Mouse (Mus musculus): ENCODE measurements around the gene Apba1.

Gene Apba1

DNA sequence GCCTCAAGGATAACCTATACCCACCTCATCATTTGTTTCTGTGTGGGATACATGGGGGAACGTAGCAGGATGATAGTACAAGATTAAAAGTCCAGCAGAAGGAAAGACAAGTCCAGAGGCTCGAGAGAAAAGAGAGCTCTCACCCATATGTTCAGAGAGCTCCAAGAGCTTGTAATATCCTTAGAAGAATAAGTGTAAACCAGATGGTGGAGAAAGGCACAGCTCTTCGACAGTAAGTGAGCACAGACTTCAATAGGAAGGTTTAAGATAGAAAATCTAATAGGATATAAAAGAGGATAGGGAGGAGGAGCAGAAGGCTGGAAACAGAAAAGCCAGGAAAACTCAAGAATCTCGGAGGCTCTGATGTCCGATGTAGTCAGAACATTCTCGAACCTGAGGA, 115.8 kb downstream of the Apba1 start:
- no peak for DNase-seq (ENCODE audit: low spot score in 2 of 2)

DNA sequence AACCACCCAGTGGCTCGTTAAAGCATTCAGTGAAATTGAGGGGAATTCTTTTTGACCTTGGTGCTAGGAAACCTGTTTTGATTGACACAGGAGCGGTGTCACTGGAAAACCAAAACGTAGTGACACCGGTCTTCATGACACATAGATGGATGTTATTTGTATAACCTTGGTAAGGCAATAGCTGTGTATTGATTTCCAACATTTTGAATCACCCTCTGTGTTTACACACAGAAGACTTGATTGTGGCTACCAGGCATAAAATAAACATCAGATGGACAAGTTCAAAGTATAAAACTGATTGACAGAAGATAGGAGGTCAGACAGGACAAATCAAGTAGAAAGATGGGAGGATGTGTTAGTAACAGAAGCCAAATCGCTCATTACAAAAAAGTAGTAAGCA, 117.1 kb downstream of the Apba1 start:
- DNase-seq (ENCODE audit: low spot score in 2 of 2): no peak

DNA sequence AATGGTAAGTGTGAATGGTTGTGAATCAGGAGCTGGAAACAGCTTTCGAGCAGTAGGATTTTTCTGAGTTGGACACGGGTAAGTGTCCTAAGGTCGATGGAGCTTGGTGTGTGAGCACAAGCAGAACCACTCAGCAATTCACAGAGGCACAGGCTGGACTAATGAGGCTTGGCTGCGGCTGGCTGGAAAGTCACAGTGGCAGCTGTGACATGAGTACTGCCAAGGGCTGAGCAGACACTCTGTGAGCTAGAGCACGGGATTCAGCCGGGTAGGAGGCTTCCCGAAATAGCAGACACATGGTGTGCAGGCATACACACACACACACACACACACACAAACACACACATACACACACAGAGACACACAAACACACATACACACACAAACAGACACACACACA, 121.2 kb downstream of the Apba1 start:
- DNase-seq (ENCODE audit: low spot score in 2 of 2): peak; percentile 30 to 63

DNA sequence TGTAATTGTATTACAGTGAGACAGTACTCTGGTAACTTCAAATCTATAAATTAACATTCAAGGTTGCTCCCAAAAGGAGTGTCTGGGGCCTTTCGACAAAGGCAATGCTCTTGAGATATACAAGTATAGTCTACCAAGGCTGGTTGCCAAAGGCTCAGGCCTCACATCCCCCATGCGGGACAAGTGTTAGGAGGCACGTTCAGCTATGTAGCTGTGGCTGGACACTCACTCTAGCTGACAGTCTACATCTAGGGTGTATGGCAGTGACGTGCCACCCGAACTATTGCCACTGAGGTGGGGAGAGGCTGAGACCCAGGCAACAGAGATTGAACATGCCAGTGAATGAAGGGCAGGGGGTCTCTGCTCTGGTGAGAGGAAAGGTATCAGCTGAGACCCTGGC, 127.5 kb downstream of the Apba1 start:
- DNase-seq (ENCODE audit: low spot score in 2 of 2): no peak

DNA sequence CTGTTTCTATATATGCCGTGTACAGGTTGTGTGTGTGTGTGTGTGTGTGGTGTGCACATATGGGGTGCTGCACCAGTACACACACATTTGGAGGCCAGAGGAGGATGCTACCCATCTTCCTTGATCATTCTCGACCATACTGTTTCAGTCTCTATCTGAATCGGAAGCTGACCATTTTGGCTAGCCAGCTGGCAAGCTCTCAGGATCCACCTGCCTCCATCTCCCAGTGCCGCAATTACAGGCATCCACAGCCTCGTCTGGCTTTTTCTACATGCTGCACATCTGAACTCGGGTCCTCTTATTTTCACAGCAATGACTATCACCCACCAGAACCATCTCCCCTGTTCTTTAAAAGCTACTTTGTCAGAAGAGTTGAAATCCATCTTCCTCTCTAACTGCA, 132.7 kb downstream of the Apba1 start:
- DNase-seq (ENCODE audit: low spot score in 2 of 2): no peak

DNA sequence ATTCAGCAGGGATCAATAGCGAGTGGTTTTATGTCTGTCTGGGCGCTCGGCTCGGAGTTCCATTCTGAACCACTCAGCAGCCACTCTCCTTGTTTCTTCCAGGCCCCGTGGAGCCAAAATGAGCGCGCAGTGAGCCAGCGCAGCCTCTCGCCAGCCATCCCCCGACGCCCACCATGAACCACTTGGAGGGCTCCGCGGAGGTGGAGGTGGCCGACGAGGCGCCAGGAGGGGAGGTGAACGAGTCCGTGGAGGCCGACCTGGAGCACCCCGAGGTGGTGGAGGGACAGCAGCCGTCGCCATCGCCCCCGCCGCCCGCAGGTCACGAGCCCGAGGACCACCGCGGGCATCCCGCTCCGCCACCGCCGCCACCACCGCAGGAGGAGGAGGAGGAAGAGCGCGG, 133.9 kb downstream of the Apba1 start:
- peak in 1 of 2 experiments; percentile 25 for DNase-seq (ENCODE audit: low spot score in 2 of 2)

DNA sequence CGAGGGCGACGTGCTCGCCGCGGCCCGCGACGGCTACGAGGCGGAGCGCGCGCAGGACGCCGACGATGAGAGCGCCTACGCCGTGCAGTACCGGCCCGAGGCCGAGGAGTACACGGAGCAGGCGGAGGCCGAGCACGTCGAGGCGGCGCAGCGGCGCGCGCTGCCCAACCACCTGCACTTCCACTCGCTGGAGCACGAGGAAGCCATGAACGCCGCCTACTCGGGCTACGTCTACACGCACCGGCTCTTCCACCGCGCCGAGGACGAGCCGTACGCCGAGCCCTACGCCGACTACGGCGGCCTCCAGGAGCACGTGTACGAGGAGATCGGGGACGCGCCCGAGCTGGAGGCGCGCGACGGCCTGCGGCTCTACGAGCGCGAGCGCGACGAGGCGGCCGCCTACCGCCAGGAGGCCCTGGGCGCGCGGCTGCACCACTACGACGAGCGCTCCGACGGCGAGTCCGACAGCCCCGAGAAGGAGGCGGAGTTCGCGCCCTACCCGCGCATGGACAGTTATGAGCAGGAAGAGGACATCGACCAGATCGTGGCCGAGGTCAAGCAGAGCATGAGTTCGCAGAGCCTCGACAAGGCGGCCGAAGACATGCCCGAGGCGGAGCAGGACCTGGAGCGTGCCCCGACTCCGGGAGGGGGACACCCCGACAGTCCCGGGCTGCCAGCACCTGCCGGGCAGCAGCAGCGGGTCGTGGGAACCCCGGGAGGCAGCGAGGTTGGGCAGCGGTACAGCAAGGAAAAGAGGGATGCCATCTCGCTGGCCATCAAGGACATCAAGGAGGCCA, 134.6 kb downstream of the Apba1 start:
- DNase-seq (ENCODE audit: low spot score in 2 of 2): peak in 1 of 2 experiments; percentile 66

DNA sequence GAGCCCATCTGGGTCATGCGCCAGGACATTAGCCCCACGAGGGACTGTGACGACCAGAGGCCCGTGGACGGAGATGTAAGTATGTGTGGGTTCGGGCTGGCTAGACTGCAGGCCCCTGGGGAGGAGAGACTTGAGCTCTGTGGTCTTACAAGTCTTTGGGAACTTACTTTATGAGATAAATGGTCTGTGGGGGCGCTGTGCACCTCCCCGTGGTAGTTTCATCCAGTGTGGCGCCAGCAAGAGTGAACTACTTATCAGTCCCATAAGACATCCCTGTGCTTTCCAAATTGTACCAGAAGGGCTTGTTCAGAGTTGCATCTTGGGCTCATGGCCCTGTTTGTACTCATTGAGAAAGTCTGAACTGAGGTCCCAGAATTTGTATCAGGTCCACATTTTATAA, 135.3 kb downstream of the Apba1 start:
- DNase-seq (ENCODE audit: low spot score in 2 of 2): no peak

DNA sequence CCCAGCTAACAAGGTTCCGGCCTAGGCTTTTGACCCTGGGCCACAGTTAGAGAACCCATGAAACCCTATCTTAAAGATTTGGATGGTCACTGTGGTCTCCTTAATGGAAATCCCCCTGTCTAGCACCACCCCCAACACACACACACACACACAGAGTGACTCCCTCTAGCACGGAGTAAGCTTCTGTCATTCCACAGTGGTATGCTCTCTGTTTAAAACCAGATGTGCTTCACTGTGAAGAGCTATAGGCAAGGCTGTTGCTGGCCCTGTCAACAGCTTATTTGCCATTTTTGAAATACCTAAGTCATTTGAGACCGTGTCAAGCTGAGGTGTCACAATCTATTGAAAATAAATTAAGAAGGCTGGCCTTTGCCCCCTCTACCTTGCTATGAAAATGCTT, 136.1 kb downstream of the Apba1 start:
- DNase-seq (ENCODE audit: low spot score in 2 of 2): no peak

DNA sequence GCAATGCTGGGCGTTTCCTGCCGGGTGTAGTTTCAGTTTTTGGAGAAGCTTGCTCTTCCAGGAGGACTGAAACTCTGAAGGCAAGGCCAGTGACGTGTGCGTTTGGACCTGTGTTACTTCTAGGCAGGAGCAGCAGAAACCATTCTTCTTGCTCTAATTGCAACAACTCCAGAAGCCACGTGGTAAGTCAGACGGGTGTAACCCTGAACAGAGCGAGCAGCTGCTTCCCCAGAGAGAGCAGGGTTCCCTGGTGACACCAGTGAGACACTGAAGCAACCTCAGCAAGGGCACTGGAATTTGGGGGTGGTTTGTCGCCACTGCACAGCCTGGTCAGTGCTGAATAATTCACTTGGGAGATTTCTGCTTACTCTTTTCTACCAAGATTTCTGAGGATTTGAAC, 138.2 kb downstream of the Apba1 start:
- no peak for DNase-seq (ENCODE audit: low spot score in 2 of 2)

DNA sequence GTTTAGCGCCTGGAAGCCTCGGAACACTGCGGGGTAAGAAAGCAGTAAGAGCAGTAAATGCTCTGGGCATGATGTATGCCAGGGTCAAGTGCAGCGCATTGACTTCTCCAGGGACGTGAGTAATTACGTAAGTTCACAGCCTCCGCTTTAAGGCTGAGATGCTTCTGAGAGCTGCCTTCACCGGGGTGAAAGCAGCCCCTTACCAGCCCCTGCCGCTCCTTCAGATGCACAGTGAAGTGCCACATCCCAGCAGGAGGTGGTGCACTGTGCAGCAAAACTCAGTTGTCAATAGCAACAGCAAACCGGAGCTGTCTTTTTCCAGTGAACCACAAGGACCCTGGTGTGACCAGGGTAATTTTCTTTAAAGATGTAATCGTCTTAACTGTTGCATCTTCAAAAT, 139.8 kb downstream of the Apba1 start:
- DNase-seq (ENCODE audit: low spot score in 2 of 2): no peak

DNA sequence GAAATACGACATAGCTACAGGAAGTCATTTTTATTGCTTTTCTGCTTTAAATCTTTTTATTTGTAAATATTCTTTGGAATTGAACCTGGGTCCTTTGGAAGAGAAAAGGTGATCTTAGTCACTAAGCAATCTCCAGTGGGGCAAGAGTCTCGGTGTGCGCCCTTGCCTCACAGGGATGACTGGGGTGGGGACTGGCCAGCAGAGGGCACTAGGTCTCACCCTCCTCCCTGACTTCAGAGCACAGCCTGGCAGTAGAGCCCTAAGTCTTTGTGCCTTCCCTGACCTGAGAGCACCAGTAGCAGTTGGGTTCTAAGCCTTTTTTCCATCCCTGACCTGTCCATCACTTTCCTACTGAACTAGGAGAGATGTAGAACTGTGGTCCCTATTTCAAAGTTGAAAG, 142.5 kb downstream of the Apba1 start:
- peak in 1 of 2 experiments; percentile 39 for DNase-seq (ENCODE audit: low spot score in 2 of 2)

DNA sequence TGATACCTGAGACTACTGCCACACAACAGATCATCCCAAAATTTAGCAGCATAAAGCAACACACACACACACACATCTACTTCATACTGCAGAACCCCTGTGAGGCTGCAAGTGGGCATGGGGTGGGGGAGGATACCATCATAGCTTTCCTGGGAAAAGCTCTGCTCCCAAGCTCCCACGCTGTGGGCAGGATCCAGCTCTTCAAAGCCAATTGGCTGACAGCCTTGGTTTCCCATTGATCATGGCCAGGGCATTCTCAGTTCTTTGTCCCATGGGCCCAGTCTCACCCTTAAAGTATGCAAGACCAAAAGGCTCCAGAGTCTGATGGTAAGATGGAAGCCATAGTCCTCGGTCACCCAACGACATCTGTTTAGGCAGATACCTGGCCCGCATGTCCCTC, 143.1 kb downstream of the Apba1 start:
- DNase-seq (ENCODE audit: low spot score in 2 of 2): no peak

DNA sequence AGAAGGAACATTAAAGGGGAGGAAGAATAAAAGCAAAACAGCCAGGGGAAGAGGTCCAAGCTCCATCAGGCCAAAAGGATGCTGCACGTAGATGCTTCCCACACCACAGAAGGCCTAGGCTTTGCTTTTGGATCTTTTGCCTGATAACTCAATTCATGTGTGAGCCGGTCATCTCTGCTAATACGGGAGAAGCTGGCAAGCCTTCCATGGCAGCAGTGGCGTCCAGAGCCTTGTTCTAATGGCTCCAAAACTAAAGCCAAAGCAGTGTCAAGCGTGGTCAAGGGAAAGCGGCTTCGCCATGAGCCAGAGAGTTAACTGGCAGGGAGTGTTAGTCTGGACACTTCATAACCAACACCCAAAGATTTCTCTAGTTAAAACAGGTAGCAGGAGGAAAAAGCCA, 144.4 kb downstream of the Apba1 start:
- no peak for DNase-seq (ENCODE audit: low spot score in 2 of 2)

DNA sequence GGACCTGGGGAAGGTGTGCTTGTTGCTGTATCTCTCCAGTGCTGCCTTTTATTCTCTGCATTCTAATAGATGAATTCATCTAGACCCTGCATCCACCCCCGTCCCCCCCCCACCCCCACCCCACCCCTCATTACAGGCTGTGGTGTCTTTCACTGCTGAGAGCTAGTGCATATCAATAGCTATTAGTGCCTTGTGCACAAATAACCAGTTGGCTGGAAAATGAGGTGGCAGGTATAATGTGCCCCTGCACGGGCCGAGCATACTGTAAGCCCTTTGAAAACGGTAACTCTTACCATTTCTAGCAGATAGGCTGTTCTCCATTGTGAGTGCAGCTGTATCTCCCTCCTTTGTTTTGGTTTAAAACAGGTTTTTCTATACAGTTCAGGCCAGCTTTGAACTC, 146.2 kb downstream of the Apba1 start:
- no peak for DNase-seq (ENCODE audit: low spot score in 2 of 2)

DNA sequence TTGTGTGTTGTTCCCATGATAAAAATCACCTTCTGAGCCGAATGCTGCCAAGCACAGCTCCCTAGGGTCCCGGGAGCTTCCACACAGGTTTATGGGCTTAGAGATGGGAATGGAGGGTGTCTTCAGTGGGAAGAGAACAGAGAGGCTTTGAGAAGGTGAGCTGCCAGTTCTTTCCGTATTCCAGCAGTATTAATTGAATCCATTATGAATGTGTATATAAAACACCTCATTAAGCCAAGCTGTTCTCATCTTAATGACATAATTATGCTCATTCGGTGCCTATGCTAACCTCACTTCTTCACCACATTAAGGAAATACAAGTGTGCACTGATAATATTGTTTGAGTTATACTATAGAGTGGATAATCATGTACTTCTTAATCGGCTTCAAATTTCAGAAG, 147.1 kb downstream of the Apba1 start:
- no peak for DNase-seq (ENCODE audit: low spot score in 2 of 2)

DNA sequence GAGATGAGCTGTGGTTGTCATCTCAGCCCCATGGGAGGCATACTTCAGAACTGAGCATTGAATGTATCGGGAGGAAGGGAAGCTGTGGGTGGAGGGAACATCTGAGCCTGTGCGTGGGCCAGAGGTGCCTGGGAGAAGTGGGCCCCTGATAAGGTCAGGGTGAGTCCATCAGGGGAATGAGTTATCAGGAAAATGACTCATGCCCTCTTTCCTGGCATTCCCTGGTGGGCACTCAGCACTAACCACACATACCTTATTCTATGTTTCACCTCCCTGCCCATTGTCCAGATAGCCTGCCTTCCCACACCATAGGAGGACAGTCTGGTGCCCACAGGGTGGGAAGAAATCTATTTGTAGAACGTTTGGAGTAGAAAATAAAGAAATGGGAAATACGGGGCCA, 151.7 kb downstream of the Apba1 start:
- DNase-seq (ENCODE audit: low spot score in 2 of 2): no peak

DNA sequence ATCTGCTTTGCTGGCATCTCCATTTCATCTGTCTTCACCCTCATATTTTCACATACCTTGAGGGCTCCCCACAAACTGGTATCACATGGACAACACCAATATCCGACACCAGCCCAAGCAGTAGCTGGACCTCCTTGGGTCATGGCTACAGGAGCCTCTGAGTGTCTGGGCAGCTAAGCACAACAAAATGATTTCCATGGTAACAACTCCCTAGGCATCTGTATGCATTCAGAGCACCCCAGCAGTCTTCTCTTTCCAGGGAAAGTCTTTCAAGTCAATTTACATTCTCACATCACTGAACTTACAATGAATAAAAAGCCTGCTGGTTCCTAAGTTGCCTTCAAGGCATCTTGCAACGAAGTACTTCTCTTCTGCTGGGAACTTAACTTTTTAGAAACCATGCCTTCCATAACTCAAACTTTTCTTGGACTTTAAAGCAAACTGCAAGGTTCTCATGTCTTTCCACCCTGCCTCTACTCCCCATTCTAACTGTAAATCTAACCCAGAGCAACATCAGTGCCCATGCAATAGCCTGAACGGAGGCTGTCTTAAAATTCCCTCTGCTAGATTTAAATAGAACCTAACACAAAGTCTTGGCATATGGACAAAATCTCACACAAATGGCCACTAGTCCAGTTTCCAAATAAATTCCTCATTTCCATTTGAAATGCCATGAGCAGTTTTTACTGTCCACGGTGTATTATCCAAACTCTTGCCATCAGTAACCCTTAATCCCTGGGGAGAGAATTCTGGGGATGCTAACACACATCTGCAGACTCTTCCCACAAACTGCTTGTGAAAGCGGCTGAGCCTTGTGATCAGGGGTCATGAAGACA, 160.9 kb downstream of the Apba1 start:
- DNase-seq (ENCODE audit: low spot score in 2 of 2): no peak

DNA sequence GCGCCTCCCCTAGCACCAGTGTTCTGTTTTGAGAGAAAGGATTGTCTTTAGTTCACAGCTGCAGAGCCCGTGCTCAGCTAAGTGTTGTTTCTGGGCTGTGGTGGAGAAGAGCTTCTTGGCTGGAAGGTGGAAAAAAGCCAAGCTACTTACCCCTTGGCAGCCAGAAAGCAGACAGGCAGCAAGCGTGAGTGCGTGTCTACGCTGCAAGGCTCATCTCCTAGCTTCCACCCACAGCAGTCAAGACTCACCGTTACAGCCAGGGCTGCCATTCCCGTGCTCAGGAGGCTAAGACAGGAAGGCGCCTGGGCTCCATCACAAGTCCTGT, 161.5 kb downstream of the Apba1 start:
- DNase-seq (ENCODE audit: low spot score in 2 of 2): peak in 1 of 2 experiments; percentile 19

DNA sequence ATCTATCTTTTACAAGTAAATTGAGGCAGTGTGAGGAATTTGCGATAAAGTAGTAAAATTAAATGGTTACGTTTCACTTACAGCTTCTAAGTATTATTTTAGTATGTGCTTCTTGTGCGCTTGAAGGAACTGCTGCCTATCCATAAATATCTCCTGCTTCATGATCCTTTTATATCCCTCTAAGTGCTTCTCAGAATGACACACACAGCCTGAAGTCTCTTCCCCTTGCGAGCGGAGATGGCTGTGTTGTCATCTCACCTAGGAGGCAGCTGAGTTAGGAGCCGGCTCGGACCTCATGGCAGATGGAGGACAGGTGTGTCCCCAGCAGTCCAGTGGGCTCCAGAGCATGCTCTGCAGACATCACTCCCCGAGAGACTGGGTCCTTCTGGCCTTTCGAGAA, 163.9 kb downstream of the Apba1 start:
- DNase-seq (ENCODE audit: low spot score in 2 of 2): no peak

DNA sequence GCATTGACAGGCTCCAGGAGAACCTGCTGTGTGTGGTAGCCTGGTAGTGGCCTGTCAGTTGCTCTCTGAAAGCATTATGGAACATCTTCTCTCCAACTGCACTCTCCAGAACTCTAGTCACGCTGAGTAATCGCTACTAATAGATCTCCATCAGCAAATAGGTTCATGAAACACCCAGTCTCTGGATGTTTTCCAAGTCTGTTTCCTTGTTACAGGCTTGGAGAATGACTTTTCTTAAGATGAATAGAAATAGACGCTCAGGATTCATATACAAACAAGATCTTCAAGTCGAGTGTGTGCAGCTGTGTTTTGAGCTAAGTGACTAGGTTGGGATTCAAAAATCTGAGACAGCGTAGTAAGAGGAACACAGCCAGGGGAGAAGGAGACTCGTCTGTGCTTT, 165.4 kb downstream of the Apba1 start:
- DNase-seq (ENCODE audit: low spot score in 2 of 2): no peak

DNA sequence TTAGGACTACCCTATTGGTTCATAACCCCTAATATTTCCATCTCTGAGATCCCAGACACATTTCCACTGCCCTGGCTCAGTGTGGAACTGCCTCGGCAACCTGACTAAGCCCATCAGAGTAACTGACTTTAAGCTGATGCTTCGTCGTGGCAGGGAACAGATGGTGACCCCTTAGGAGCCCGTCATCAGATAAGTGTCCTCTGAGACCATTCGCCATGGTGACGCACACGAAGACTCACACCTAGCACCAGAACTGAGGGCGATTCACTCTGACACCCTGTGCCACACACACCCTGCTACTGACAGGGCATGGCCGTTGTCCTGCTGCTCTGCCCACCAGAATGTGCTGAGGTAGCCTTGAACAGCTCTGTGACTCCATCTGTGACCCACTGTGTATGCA, 166.1 kb downstream of the Apba1 start:
- no peak for DNase-seq (ENCODE audit: low spot score in 2 of 2)

DNA sequence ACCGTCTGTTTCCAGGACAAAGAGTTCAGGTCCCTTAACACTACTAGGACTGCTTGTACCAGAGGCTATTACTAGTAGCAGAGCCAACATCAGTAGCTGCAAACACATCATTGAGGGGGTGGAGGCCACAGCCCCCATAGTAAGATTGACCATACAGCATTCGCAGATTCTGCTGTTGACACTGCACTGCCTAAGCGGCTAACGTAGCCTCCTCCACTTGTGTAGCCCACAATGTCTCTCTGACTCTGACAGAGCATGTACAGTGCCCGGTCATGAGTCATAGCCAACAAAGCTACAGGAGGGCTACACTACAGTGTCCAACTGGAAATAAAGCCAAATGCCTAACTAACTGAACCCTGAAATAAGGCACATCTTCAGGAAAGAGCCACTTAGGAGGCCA, 166.9 kb downstream of the Apba1 start:
- no peak for DNase-seq (ENCODE audit: low spot score in 2 of 2)
